Mouse (Mus musculus) bone marrow, adult 2 months (tissue): ENCODE measurements around the gene Slc35b3.

Experiments used
- CTCF ChIP-seq: fragments of 200-500 bp; IDR thresholded peaks from 2 replicates; pipeline ENCODE4 v1.5.1; 2011; ENCODE audit warnings: low read length, control low read depth; ENCODE audit not compliant: control insufficient read depth, insufficient read depth
- POLR2A ChIP-seq: fragments of 200-500 bp; IDR thresholded peaks from 2 replicates; pipeline ENCODE4 v1.6.1; 2011; ENCODE audit warnings: low read depth, mild to moderate bottlenecking, control low read depth, low read length, borderline replicate concordance; ENCODE audit not compliant: control insufficient read depth

- no peak for TF ChIP-seq CTCF
- no peak for TF ChIP-seq POLR2A
Observed at GRCm38 (mm10) chr13:38966922-38967448, 6.3 kb upstream of the Slc35b3 start.
